Mouse (Mus musculus) spleen, adult 2 months (tissue): ENCODE measurements around the gene Spata33. TPM values are rescaled to one million over a fixed set of nuclear protein-coding genes. Genes with fewer than 3 reads are reported as not detected.

ENCODE experiments used
- DNase-seq, 2 experiments: peaks; one replicate each; pipeline versions ENCODE4 v3.0.0 to v3.0.0-alpha.2; 2012 to 2021; ENCODE audit warnings: low spot score in 2 of 2, low read depth in 1 of 2
- H3K27ac ChIP-seq: fragments of 200-500 bp; 2 replicates; pipeline ENCODE4 v1.5.1; 2012; ENCODE audit warnings: low read length, inconsistent platforms; ENCODE audit not compliant: insufficient read depth
- H3K27me3 ChIP-seq: fragments of 200-500 bp; 2 replicates; pipeline ENCODE4 v1.6.1; 2012; ENCODE audit warnings: mild to moderate bottlenecking, moderate library complexity, low read length, inconsistent platforms; ENCODE audit not compliant: control insufficient read depth, insufficient read depth
- H3K36me3 ChIP-seq: fragments of 200-500 bp; 2 replicates; pipeline ENCODE4 v1.6.1; 2012; ENCODE audit warnings: mild to moderate bottlenecking, low read length, inconsistent platforms; ENCODE audit not compliant: control insufficient read depth, insufficient read depth
- H3K4me1 ChIP-seq: fragments of 200-500 bp; 2 replicates; pipeline ENCODE4 v1.6.1; 2011; ENCODE audit warnings: inconsistent platforms; ENCODE audit not compliant: control insufficient read depth, insufficient read depth, insufficient read length
- H3K4me3 ChIP-seq: fragments of 200-500 bp; 2 replicates; pipeline ENCODE4 v1.5.1; 2011; ENCODE audit warnings: mild to moderate bottlenecking, inconsistent platforms; ENCODE audit not compliant: insufficient read depth, insufficient read length; ENCODE audit errors: extremely low read depth
- CTCF ChIP-seq: fragments of 200-500 bp; IDR thresholded peaks from 2 replicates; pipeline ENCODE4 v1.5.1; 2011; ENCODE audit warnings: mild to moderate bottlenecking, inconsistent platforms; ENCODE audit not compliant: insufficient read depth, insufficient read length, insufficient replicate concordance; ENCODE audit errors: extremely low read depth
- POLR2A ChIP-seq: fragments of 200-500 bp; IDR thresholded peaks from 2 replicates; pipeline ENCODE4 v1.6.1; 2011; ENCODE audit warnings: low read depth, low read length, inconsistent platforms
- WGBS: fragments of 180-500 bp; shearing (Covaris S2); methylation state at CpG from one replicate; pipeline ENCODE4 v1.1.7; 2018; 5-methylcytosine and 5-hydroxymethylcytosine counted together
- polyA plus RNA-seq: library from polyadenylated mRNA; depleted of rRNA; stranded (reverse); fragments of >200 nt; gene quantifications from 2 replicates; pipeline ENCODE4 v1.2.3, GENCODE M21; 2012

Spata33 gene
- polyA plus RNA-seq, 1 experiment = 0.42 TPM

DNA sequence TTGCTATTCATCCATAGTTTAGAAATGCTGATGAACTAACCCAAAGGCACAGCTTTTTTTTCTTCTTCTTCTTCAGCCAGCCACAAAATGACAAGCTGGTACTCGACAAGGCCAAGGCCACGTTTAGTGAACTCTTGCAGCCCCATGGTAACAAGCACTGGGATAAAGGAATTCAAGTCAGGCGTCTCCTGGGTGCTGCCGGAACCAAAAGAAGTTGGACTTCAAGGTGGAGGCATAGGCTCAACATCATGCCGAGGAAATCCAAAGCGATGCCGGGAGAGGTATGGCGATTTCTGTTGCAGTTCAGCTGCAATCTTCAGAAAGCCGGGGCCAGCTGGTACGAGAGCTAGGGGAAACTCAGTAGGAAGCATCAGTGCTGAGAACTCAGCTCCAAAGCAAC is 26.8 kb downstream of the Spata33 start:
- 93% methylated on average over 10 of the region's 10 CpGs for WGBS
- H3K4me3 ChIP-seq = no peak overlapping the region
- no peaks in the 10 kb centered on the region for H3K27me3 ChIP-seq
- peaks cover 7% of the 10 kb centered on the region for H3K4me1 ChIP-seq
- no peak overlapping the region for H3K27ac ChIP-seq
- no peak for DNase-seq
- H3K36me3 ChIP-seq = peaks cover 4% of the 10 kb centered on the region; the same call in 1 of the 2 replicates
- TF ChIP-seq POLR2A (no peak), CTCF (no peak)

DNA sequence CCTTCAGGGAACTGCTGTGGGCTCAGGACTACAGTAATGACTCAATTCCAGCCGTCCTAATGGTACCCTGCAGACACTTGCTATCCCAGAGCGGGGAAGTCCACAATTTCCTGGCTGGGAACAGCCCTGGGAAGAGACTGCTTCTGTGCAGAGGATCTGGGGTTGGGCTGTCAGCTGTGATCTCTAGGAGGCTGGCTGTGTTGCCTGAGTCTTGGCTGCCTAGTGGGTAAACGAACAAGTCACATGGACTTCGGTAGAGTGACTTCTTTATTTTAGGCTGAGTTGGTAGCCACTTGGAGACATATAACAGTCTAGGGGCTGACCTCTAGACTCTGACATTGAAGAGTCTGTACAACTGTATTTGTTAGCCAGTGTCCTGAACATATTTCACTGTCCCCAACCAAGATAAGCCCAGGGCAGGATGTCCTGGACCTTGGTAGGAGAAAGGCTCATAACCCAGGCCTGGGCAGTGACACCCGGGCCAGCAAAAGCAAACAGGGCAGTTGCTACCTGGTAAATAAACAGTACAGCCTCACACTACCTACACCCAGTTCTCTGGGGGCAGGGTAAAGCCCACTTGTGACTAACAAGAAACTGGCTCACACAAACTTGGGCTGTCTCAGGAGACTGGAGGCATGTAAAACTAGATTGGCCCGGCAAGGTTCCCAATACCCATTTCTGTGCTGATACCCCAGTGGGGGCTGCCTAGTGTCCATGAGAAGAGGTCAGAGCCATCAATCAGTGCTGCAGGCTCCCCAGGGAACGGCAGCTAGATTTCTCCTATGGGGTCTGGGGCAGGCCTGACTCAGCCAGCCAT is 29.7 kb downstream of the Spata33 start:
- H3K27me3 ChIP-seq = no peaks in the 10 kb centered on the region
- H3K4me1 ChIP-seq = no peaks in the 10 kb centered on the region
- H3K4me3 ChIP-seq = no peak overlapping the region
- 88% methylated on average over 7 of the region's 7 CpGs for WGBS
- no peak overlapping the region for H3K27ac ChIP-seq
- no peak for TF ChIP-seq CTCF
- TF ChIP-seq POLR2A = no peak
- no peak for DNase-seq
- peaks cover 15% of the 10 kb centered on the region for H3K36me3 ChIP-seq

DNA sequence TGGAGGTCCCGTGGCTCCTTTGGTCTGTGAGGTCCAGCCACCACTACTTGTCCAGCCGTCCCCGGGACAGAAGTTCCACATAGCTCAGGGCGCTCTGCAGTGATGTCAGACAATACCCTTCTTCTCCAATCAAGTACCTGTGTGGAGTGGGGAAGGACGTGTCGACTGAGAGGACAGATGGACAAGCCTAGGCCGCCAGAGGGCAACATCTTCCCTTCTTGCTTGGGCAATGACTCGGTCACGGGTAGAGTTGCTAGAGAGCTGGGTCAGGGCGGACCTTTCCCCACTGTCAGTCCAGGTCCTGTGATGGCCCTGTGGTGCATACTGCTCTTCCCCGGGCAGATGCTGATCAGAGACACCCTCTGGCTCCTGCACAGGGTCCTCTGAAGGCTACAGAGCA is 30.4 kb downstream of the Spata33 start:
- Histone ChIP-seq H3K4me3 (no peak overlapping the region), H3K27me3 (no peaks in the 10 kb centered on the region), H3K36me3 (peaks cover 21% of the 10 kb centered on the region), H3K27ac (no peak overlapping the region), H3K4me1 (no peaks in the 10 kb centered on the region)
- TF ChIP-seq POLR2A (no peak), CTCF (no peak)
- no peak for DNase-seq
- WGBS = 81% methylated on average over 11 of the region's 11 CpGs

DNA sequence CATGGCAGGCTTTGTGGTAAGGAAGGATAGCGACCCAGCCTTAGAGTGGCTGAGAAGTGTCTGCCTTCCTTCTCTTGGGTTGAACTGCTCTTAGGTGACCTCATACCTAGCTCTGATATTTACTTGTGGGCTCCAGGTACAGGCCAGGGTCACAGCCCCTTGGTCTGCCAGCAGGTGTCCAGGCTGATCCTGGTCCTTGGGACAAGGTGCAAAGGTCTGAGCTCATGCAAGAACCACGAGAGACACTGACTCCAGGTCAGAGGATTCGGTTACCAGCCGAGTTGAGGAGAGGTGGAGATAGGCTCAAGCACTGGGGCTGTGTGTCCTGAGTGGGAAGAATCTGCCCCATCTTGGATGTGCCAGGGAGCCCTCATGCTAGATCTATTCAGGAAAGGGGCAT is 31.8 kb downstream of the Spata33 start:
- H3K27me3 ChIP-seq = no peaks in the 10 kb centered on the region
- no peak overlapping the region for H3K4me3 ChIP-seq
- no peak for DNase-seq
- no peaks in the 10 kb centered on the region for H3K4me1 ChIP-seq
- no peak overlapping the region for H3K27ac ChIP-seq
- TF ChIP-seq POLR2A = no peak
- no peak for TF ChIP-seq CTCF
- peaks cover 28% of the 10 kb centered on the region for H3K36me3 ChIP-seq
- 91% methylated on average over 4 of the region's 4 CpGs for WGBS

DNA sequence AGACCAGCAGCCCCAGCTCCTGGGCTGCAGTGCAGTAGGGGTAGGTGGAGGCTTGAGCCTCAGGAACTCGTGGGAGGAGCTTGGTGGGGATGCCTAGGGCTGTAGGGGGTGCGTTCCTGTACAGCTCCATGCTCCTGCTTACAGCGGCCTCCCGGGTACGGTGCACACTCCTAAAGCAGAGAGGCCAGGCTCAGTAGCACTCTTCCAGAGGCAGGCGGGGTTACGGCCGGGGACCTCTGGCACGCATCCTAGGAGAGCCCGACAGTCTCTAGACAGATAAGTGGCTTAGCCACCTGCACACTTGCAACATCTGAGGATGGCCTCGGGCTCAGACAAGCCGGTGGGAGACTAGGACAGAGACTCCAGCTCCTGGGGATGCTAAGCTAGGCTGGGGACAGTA is 32.9 kb downstream of the Spata33 start:
- Histone ChIP-seq H3K36me3 (peaks cover 31% of the 10 kb centered on the region), H3K4me1 (no peaks in the 10 kb centered on the region), H3K27ac (no peak overlapping the region), H3K27me3 (no peaks in the 10 kb centered on the region), H3K4me3 (no peak overlapping the region)
- TF ChIP-seq POLR2A (no peak), CTCF (no peak)
- 92% methylated on average over 12 of the region's 12 CpGs for WGBS
- no peak for DNase-seq

DNA sequence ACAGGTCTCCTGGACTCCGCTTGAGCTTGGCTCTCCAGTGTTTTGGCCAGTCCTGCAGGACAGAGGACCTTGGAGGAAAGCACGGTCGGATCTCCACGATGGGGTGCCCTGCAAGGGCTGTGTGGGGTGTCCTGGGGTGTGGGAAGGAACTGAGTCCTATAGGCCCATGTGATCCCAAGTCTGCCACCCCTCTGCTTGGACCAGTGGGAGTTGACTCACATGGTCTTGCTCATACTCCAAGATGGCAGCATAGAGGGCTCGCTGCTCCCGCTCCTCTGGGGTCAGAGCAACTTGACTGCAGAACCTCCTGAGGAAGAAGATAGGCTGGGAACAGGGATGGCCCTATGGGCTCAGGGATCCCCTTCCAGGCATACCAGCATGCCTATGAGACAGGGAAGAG is 35.1 kb downstream of the Spata33 start:
- H3K27ac ChIP-seq = no peak overlapping the region
- H3K36me3 ChIP-seq = peaks cover 33% of the 10 kb centered on the region
- no peak for DNase-seq
- peaks cover 2% of the 10 kb centered on the region; the same call in 1 of the 2 replicates for H3K4me1 ChIP-seq
- TF ChIP-seq CTCF (no peak), POLR2A (no peak)
- 96% methylated on average over 6 of the region's 6 CpGs for WGBS
- no peaks in the 10 kb centered on the region for H3K27me3 ChIP-seq
- no peak overlapping the region for H3K4me3 ChIP-seq

DNA sequence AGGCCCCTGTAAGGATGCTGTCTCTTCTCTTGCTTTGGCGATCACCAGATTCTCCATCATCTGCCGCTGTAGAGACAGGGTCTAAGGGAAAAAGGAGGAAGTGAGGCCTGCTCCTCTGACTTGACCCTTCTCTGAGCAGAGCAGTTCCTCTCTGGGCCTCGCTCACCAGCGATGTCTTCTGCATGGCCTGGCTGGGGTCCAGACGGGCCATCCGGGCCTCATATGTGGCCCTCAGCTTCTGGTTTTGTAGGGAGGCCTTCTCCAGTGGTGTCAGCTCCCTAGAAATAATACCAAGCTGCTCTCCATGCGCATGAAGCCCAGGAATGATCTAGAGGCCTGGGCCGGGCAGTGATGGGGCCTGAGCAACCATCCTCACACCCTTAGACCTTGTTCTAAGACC is 36.0 kb downstream of the Spata33 start:
- H3K36me3 ChIP-seq = peaks cover 31% of the 10 kb centered on the region
- DNase-seq = no peak
- H3K4me1 ChIP-seq = peaks cover 2% of the 10 kb centered on the region; the same call in 1 of the 2 replicates
- no peak overlapping the region for H3K27ac ChIP-seq
- WGBS = 63% methylated on average over 8 of the region's 8 CpGs
- H3K4me3 ChIP-seq = no peak overlapping the region
- TF ChIP-seq CTCF (no peak), POLR2A (no peak)
- no peaks in the 10 kb centered on the region for H3K27me3 ChIP-seq
